Mouse (Mus musculus) neural tube, embryonic 10.5 days (tissue): ENCODE measurements at regions not wholly inside any gene's neighbourhood (a gene's known extent, or its start where the extent isn't known, plus 50 kb on each side); places are given as distances from the start of the nearest gene placed in this dataset.

ENCODE experiments used
- DNase-seq: peaks from one replicate; pipeline ENCODE4 v3.0.0-alpha.2; 2017; ENCODE audit warnings: low spot score; ENCODE audit errors: extremely low spot score

GRCm38 (mm10) chr8:12135392-12136177 is 143.0 kb upstream of the A230072I06Rik start:
- no peak for DNase-seq

- DNase-seq: no peak
These were observed 142.5 kb upstream of the A230072I06Rik start for GRCm38 (mm10) chr8:12136178-12136455.

- no peak for DNase-seq
These were observed 141.1 kb upstream of the A230072I06Rik start for GRCm38 (mm10) chr8:12137496-12137895.

- DNase-seq: no peak
These were observed 140.7 kb upstream of the A230072I06Rik start for GRCm38 (mm10) chr8:12137913-12138312.

- DNase-seq: no peak
These were observed 126.9 kb upstream of the A230072I06Rik start for GRCm38 (mm10) chr8:12151679-12152078.

- no peak for DNase-seq
These were observed 125.8 kb upstream of the A230072I06Rik start for GRCm38 (mm10) chr8:12152825-12153224.

- no peak for DNase-seq
These were observed 121.7 kb upstream of the A230072I06Rik start for GRCm38 (mm10) chr8:12156893-12157292.

GRCm38 (mm10) chr8:12158188-12158587 is 120.4 kb upstream of the A230072I06Rik start:
- DNase-seq: no peak

- no peak for DNase-seq
These were observed 115.5 kb upstream of the A230072I06Rik start for GRCm38 (mm10) chr8:12162921-12163705.

GRCm38 (mm10) chr8:12165487-12166152 is 113.0 kb upstream of the A230072I06Rik start:
- peak; percentile 31 for DNase-seq

GRCm38 (mm10) chr8:12171788-12172187 is 106.8 kb upstream of the A230072I06Rik start:
- no peak for DNase-seq

- no peak for DNase-seq
These were observed 103.1 kb upstream of the A230072I06Rik start for GRCm38 (mm10) chr8:12175496-12175895.

- DNase-seq: no peak
These were observed 94.0 kb upstream of the A230072I06Rik start for GRCm38 (mm10) chr8:12184666-12185065.

- DNase-seq: no peak
These were observed 91.3 kb upstream of the A230072I06Rik start for GRCm38 (mm10) chr8:12187366-12187765.

GRCm38 (mm10) chr8:12188451-12188850 is 90.2 kb upstream of the A230072I06Rik start:
- DNase-seq: no peak

- DNase-seq: no peak
These were observed 89.7 kb upstream of the A230072I06Rik start for GRCm38 (mm10) chr8:12188960-12189359.

GRCm38 (mm10) chr8:12192006-12192405 is 86.6 kb upstream of the A230072I06Rik start:
- peak; percentile 40 for DNase-seq

GRCm38 (mm10) chr8:12205909-12206308 is 72.7 kb upstream of the A230072I06Rik start:
- DNase-seq: no peak

- DNase-seq: no peak
These were observed 71.2 kb upstream of the A230072I06Rik start for GRCm38 (mm10) chr8:12207412-12207811.

- no peak for DNase-seq
These were observed 64.8 kb upstream of the A230072I06Rik start for GRCm38 (mm10) chr8:12213774-12214173.

GRCm38 (mm10) chr8:12214205-12215019 is 64.2 kb upstream of the A230072I06Rik start:
- no peak for DNase-seq
